Mouse (Mus musculus): ENCODE measurements at regions not wholly inside any gene's neighbourhood (a gene's known extent, or its start where the extent isn't known, plus 50 kb on each side); places are given as distances from the start of the nearest gene placed in this dataset.

DNA sequence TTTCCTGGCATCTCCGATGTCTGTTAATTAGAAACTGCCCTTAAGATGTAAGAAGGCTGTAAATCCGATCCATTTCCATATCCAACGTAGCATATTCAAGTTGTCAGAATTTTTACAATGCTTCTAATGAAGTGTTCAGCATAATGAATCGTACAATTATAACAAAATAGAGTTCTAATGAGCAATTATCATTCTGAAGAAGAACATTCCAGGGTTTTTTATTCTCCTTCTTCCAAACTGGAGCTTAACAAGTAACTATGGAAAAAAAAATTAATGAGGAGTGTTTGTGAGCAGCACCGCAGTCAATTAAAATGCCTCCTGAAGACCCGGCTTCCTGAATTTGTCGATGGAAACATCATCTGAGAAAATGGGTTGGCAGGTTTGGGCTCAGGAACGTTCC, 489.6 kb upstream of the Gm19410 start:
- Histone ChIP-seq H3K4me1 (ENCODE audit: control insufficient read depth, insufficient read depth, low read length) (no peaks in the 10 kb centered on the region), H3K27ac (ENCODE audit: low read depth, low read length) (no peak overlapping the region), H3K9ac (ENCODE audit: low read depth, low read length) (no peak overlapping the region), H3K27me3 (ENCODE audit: control insufficient read depth, insufficient read depth, low read length) (no peaks in the 10 kb centered on the region), H3K4me3 (ENCODE audit: low read depth, low read length) (no peak overlapping the region), H3K4me2 (no peak overlapping the region), H3K9me3 (replicated peaks; ENCODE audit: control insufficient read depth, low read length) (no peaks in the 10 kb centered on the region), H3K36me3 (ENCODE audit: control insufficient read depth, insufficient read depth, low read length) (no peaks in the 10 kb centered on the region)
- ATAC-seq (replicated peaks; ENCODE audit: insufficient number of reproducible peaks, low FRiP score, low TSS enrichment) = no peak
- 82% methylated on average over 8 of the region's 8 CpGs for WGBS (ENCODE audit: insufficient replicate concordance)

GRCm38 (mm10) chr8:35276460-35276859, 489.1 kb upstream of the Gm19410 start:
- no peak for ATAC-seq (replicated peaks; ENCODE audit: insufficient number of reproducible peaks, low FRiP score, low TSS enrichment)
- Histone ChIP-seq H3K9ac (ENCODE audit: low read depth, low read length) (no peak overlapping the region), H3K27me3 (ENCODE audit: control insufficient read depth, insufficient read depth, low read length) (no peaks in the 10 kb centered on the region), H3K36me3 (ENCODE audit: control insufficient read depth, insufficient read depth, low read length) (no peaks in the 10 kb centered on the region), H3K9me3 (replicated peaks; ENCODE audit: control insufficient read depth, low read length) (no peaks in the 10 kb centered on the region), H3K27ac (ENCODE audit: low read depth, low read length) (no peak overlapping the region), H3K4me1 (ENCODE audit: control insufficient read depth, insufficient read depth, low read length) (no peaks in the 10 kb centered on the region), H3K4me3 (ENCODE audit: low read depth, low read length) (no peak overlapping the region), H3K4me2 (no peak overlapping the region)
- WGBS (ENCODE audit: insufficient replicate concordance) = 76% methylated on average over 7 of the region's 7 CpGs

DNA sequence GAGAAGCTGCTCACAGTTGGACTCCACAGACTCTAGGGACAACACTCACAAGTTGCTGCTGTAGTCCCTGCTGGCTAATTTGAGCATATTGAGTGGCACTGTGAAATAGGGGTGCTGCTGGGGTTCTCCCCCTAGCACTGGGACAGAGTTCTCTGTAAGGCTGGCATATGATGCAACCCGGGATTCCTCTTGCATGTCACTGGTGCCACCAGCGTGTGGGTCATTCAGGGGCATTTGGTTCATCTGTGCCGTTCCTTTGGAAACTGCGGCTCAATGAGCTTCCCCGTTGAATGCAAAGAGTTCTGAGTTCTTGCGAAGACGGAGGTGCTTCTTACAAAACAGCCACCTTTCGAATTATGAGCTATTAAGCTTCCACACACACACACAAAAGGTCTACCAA, 486.6 kb upstream of the Gm19410 start:
- Histone ChIP-seq H3K36me3 (ENCODE audit: control insufficient read depth, insufficient read depth, low read length) (no peaks in the 10 kb centered on the region), H3K4me1 (ENCODE audit: control insufficient read depth, insufficient read depth, low read length) (no peaks in the 10 kb centered on the region), H3K4me2 (no peak overlapping the region), H3K4me3 (ENCODE audit: low read depth, low read length) (no peak overlapping the region), H3K27ac (ENCODE audit: low read depth, low read length) (no peak overlapping the region), H3K27me3 (ENCODE audit: control insufficient read depth, insufficient read depth, low read length) (no peaks in the 10 kb centered on the region), H3K9ac (ENCODE audit: low read depth, low read length) (no peak overlapping the region), H3K9me3 (replicated peaks; ENCODE audit: control insufficient read depth, low read length) (no peaks in the 10 kb centered on the region)
- 87% methylated on average over 8 of the region's 8 CpGs for WGBS (ENCODE audit: insufficient replicate concordance)
- no peak for ATAC-seq (replicated peaks; ENCODE audit: insufficient number of reproducible peaks, low FRiP score, low TSS enrichment)

GRCm38 (mm10) chr8:35280741-35281140, 484.8 kb upstream of the Gm19410 start:
- WGBS (ENCODE audit: insufficient replicate concordance) = 74% methylated on average over 6 of the region's 6 CpGs
- Histone ChIP-seq H3K4me3 (ENCODE audit: low read depth, low read length) (no peak overlapping the region), H3K27me3 (ENCODE audit: control insufficient read depth, insufficient read depth, low read length) (no peaks in the 10 kb centered on the region), H3K27ac (ENCODE audit: low read depth, low read length) (no peak overlapping the region), H3K4me1 (ENCODE audit: control insufficient read depth, insufficient read depth, low read length) (no peaks in the 10 kb centered on the region), H3K4me2 (no peak overlapping the region), H3K9ac (ENCODE audit: low read depth, low read length) (no peak overlapping the region), H3K9me3 (replicated peaks; ENCODE audit: control insufficient read depth, low read length) (no peaks in the 10 kb centered on the region), H3K36me3 (ENCODE audit: control insufficient read depth, insufficient read depth, low read length) (no peaks in the 10 kb centered on the region)
- ATAC-seq (replicated peaks; ENCODE audit: insufficient number of reproducible peaks, low FRiP score, low TSS enrichment) = no peak

- H3K4me2 ChIP-seq = no peak overlapping the region
- no peaks in the 10 kb centered on the region for H3K27me3 ChIP-seq (ENCODE audit: control insufficient read depth, insufficient read depth, low read length)
- H3K4me3 ChIP-seq (ENCODE audit: low read depth, low read length) = no peak overlapping the region
- H3K27ac ChIP-seq (ENCODE audit: low read depth, low read length) = no peak overlapping the region
- no peaks in the 10 kb centered on the region for H3K4me1 ChIP-seq (ENCODE audit: control insufficient read depth, insufficient read depth, low read length)
- 86% methylated on average over 9 of the region's 9 CpGs for WGBS (ENCODE audit: insufficient replicate concordance)
- ATAC-seq (replicated peaks; ENCODE audit: insufficient number of reproducible peaks, low FRiP score, low TSS enrichment) = no peak
- H3K9me3 ChIP-seq (replicated peaks; ENCODE audit: control insufficient read depth, low read length) = no peaks in the 10 kb centered on the region
- no peak overlapping the region for H3K9ac ChIP-seq (ENCODE audit: low read depth, low read length)
- H3K36me3 ChIP-seq (ENCODE audit: control insufficient read depth, insufficient read depth, low read length) = no peaks in the 10 kb centered on the region
These were observed 482.2 kb upstream of the Gm19410 start for GRCm38 (mm10) chr8:35283366-35283765.

DNA sequence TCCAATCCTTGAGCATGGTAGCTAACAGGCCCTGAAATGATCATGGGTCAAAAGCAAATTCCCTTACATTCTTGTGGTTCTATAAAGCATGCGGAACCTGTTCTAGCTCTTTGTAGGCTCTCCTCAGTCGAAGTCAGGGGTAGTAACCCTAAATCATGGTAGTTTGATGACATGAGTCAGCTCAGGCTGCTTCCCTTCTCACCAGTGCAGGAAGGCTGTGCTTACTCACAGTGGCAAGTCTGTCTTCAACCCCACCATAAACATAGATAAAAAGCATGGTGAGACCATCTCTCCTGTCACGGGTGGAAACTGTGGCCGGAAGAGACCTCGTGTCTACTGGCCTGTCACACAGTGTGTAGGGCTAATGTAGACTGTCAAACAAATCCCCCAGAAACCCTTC, 476.6 kb upstream of the Gm19410 start:
- Histone ChIP-seq H3K9me3 (replicated peaks; ENCODE audit: control insufficient read depth, low read length) (no peaks in the 10 kb centered on the region), H3K4me1 (ENCODE audit: control insufficient read depth, insufficient read depth, low read length) (peaks cover 14% of the 10 kb centered on the region), H3K9ac (ENCODE audit: low read depth, low read length) (no peak overlapping the region), H3K4me2 (no peak overlapping the region), H3K27ac (ENCODE audit: low read depth, low read length) (no peak overlapping the region), H3K36me3 (ENCODE audit: control insufficient read depth, insufficient read depth, low read length) (no peaks in the 10 kb centered on the region), H3K27me3 (ENCODE audit: control insufficient read depth, insufficient read depth, low read length) (no peaks in the 10 kb centered on the region), H3K4me3 (ENCODE audit: low read depth, low read length) (no peak overlapping the region)
- 58% methylated on average over 5 of the region's 5 CpGs for WGBS (ENCODE audit: insufficient replicate concordance)
- no peak for ATAC-seq (replicated peaks; ENCODE audit: insufficient number of reproducible peaks, low FRiP score, low TSS enrichment)

GRCm38 (mm10) chr8:35289967-35290366, 475.6 kb upstream of the Gm19410 start:
- ATAC-seq (replicated peaks; ENCODE audit: insufficient number of reproducible peaks, low FRiP score, low TSS enrichment) = no peak
- Histone ChIP-seq H3K27ac (ENCODE audit: low read depth, low read length) (no peak overlapping the region), H3K9me3 (replicated peaks; ENCODE audit: control insufficient read depth, low read length) (no peaks in the 10 kb centered on the region), H3K36me3 (ENCODE audit: control insufficient read depth, insufficient read depth, low read length) (no peaks in the 10 kb centered on the region), H3K4me3 (ENCODE audit: low read depth, low read length) (no peak overlapping the region), H3K9ac (ENCODE audit: low read depth, low read length) (no peak overlapping the region), H3K4me1 (ENCODE audit: control insufficient read depth, insufficient read depth, low read length) (peaks cover 14% of the 10 kb centered on the region), H3K4me2 (no peak overlapping the region), H3K27me3 (ENCODE audit: control insufficient read depth, insufficient read depth, low read length) (no peaks in the 10 kb centered on the region)
- 47% methylated on average over 4 of the region's 4 CpGs for WGBS (ENCODE audit: insufficient replicate concordance)

- H3K4me3 ChIP-seq (ENCODE audit: low read depth, low read length) = no peak overlapping the region
- no peak overlapping the region for H3K4me2 ChIP-seq
- H3K27ac ChIP-seq (ENCODE audit: low read depth, low read length) = no peak overlapping the region
- H3K36me3 ChIP-seq (ENCODE audit: control insufficient read depth, insufficient read depth, low read length) = no peaks in the 10 kb centered on the region
- H3K9me3 ChIP-seq (replicated peaks; ENCODE audit: control insufficient read depth, low read length) = no peaks in the 10 kb centered on the region
- H3K27me3 ChIP-seq (ENCODE audit: control insufficient read depth, insufficient read depth, low read length) = no peaks in the 10 kb centered on the region
- WGBS (ENCODE audit: insufficient replicate concordance) = 73% methylated on average over 14 of the region's 14 CpGs
- ATAC-seq (replicated peaks; ENCODE audit: insufficient number of reproducible peaks, low FRiP score, low TSS enrichment) = no peak
- H3K9ac ChIP-seq (ENCODE audit: low read depth, low read length) = no peak overlapping the region
- peaks cover 14% of the 10 kb centered on the region for H3K4me1 ChIP-seq (ENCODE audit: control insufficient read depth, insufficient read depth, low read length)
These were observed 472.0 kb upstream of the Gm19410 start for GRCm38 (mm10) chr8:35293437-35294126.

DNA sequence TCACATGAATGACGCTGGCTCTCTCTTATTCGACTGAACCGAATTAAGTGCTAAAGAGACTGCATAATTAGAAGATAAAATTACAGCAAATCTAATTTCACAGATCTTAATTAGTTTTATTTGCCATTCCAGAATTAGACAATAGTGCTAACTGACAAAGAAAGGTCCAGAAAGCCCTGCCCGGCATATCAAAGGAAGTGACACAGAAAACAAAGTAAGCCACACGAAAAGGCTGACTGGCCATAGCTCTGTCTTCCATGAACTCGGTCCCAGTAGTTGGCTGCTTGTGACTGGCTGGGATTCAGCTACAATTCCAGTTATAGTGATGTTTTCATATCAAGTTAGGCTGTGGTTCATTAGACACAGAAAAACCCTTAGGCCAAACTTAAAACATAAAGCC, 468.7 kb upstream of the Gm19410 start:
- Histone ChIP-seq H3K27ac (ENCODE audit: low read depth, low read length) (no peak overlapping the region), H3K9me3 (replicated peaks; ENCODE audit: control insufficient read depth, low read length) (no peaks in the 10 kb centered on the region), H3K4me1 (ENCODE audit: control insufficient read depth, insufficient read depth, low read length) (no peaks in the 10 kb centered on the region; the same call in 1 of the 2 replicates), H3K36me3 (ENCODE audit: control insufficient read depth, insufficient read depth, low read length) (no peaks in the 10 kb centered on the region), H3K9ac (ENCODE audit: low read depth, low read length) (no peak overlapping the region), H3K4me3 (ENCODE audit: low read depth, low read length) (no peak overlapping the region), H3K27me3 (ENCODE audit: control insufficient read depth, insufficient read depth, low read length) (no peaks in the 10 kb centered on the region), H3K4me2 (no peak overlapping the region)
- no peak for ATAC-seq (replicated peaks; ENCODE audit: insufficient number of reproducible peaks, low FRiP score, low TSS enrichment)
- 83% methylated on average over 6 of the region's 6 CpGs for WGBS (ENCODE audit: insufficient replicate concordance)
